Mouse (Mus musculus): ENCODE measurements around the gene Abhd14b.

DNA sequence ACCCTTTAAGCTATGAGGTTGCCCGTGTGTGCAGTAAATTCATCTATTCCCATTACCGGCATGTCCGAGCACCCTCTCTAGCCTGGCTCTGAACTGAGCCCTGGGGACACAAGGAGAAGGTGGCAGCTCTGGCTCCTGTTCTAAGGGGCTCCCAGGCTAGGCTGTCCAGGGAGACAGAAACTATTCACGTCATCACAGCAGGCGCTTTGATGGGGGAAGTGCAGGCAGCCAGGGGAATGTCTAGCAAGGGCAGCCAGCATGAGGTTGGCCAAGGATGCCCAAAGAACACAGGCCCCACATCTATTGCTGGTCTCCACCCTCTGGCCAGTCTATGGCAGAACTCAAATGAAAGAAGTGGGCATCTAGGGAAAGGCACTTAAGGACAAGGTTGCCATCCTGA lies 10.7 kb downstream of the Abhd14b start:
- TF ChIP-seq CTCF (conservative IDR thresholded peaks at IDR 0.05; ENCODE audit: insufficient read depth, insufficient read length, low read depth, low read length) (no peak), POLR2A (IDR thresholded peaks at IDR 0.05; ENCODE audit: low read depth, low read length) (no peak)
